Mouse (Mus musculus): Measurements from ENCODE around the gene Dusp14. TPM values are rescaled to one million over a fixed set of nuclear protein-coding genes. Genes with fewer than 3 reads are reported as not detected.
A peak's percentile ranks its signal among the peaks of the same experiment; 100 is the strongest.

Gene Dusp14
- total RNA-seq, 2 experiments from 2014 or later, result 30.2 to 34.3 TPM

GRCm38 (mm10) chr11:84016147-84016809, 52.8 kb downstream of the Dusp14 start:
- no peak for DNase-seq

GRCm38 (mm10) chr11:84013105-84013504, 56.0 kb downstream of the Dusp14 start:
- peak; percentile 31 to 33 for DNase-seq

GRCm38 (mm10) chr11:84011576-84011975, 57.5 kb downstream of the Dusp14 start:
- DNase-seq, result no peak

- DNase-seq, result peak in 1 of 2 experiments; percentile 37
Measured at GRCm38 (mm10) chr11:84011050-84011449, 58.0 kb downstream of the Dusp14 start.

- no peak for DNase-seq
Measured at GRCm38 (mm10) chr11:84010411-84010810, 58.6 kb downstream of the Dusp14 start.

- DNase-seq, result no peak
Measured at GRCm38 (mm10) chr11:84009001-84009400, 60.1 kb downstream of the Dusp14 start.

GRCm38 (mm10) chr11:84003986-84004385, 65.1 kb downstream of the Dusp14 start:
- DNase-seq, result peak in 1 of 2 experiments; percentile 25

GRCm38 (mm10) chr11:84001257-84001656, 67.8 kb downstream of the Dusp14 start:
- DNase-seq, result no peak

GRCm38 (mm10) chr11:83999411-83999915, 69.6 kb downstream of the Dusp14 start:
- DNase-seq, result no peak

GRCm38 (mm10) chr11:83998993-83999392, 70.1 kb downstream of the Dusp14 start:
- DNase-seq, result no peak

Other genes with a start within 250 kb of the Dusp14 start
- gene Hnf1b, start 219.2 kb downstream of the Dusp14 start, total RNA-seq (2021), result under 1 TPM in 1 of 2 experiments, not detected in 1; 0.52 TPM
- gene Ddx52, start 127.2 kb downstream of the Dusp14 start, total RNA-seq (2021), result 10 to 100 TPM; 13.8 to 14.2 TPM
- gene Synrg, start 104.8 kb downstream of the Dusp14 start, total RNA-seq (2021), result 10 to 100 TPM; 64.5 to 72.8 TPM
- gene Tada2a, start 60.3 kb upstream of the Dusp14 start, total RNA-seq (2021), result 10 to 100 TPM; 28.6 to 32.9 TPM
- gene Acaca, start 60.4 kb upstream of the Dusp14 start, total RNA-seq (2021), result 10 to 100 TPM; 71.1 to 73.3 TPM
- not detected for gene Gm11437, start 98.2 kb upstream of the Dusp14 start, total RNA-seq (2021)

All from layer of hippocampus, postnatal 36 days (tissue).